Mouse (Mus musculus): ENCODE measurements around the gene Larp1b. TPM values are rescaled to one million over a fixed set of nuclear protein-coding genes. Genes with fewer than 3 reads are reported as not detected.

The Larp1b gene
- polyA plus RNA-seq, 1 experiment from 2014 or later, result 3.7 TPM

DNA sequence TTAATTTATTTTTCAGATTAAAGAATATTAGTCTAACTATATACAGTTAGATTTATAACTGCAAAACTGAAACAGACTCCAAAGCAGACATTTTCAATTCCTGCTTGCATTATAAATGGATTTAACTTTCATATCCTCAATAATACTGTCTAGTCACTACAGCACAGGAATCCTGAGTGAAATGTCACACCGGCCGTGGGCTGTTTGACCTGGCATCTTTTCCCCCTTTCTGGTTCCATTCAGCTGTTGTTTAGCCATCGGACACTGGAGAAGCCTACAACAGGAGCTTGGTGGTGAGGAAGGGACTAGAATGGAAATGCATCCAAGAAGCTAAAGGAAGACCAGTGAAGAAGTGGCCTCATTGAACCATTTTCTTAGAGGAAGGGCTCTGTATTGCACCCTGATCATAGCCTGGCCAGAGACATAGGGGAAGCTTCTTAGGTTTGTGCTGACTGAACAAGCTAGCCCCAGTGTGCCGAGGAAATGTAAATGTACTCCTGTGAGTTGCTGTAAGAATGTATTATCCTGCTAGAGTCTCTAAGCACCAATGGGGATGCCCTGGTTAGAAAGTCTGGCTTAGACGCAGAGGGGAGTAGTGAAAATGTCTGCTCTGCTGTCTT lies 88.8 kb downstream of the Larp1b start:
- H3K4me2 ChIP-seq (ENCODE audit: low read depth), result no peak overlapping the region
- 73% methylated on average over 5 of the region's 5 CpGs for whole genome bisulfite sequencing
- ATAC-seq (ENCODE audit: insufficient read depth, low FRiP score, low TSS enrichment), result no peak

DNA sequence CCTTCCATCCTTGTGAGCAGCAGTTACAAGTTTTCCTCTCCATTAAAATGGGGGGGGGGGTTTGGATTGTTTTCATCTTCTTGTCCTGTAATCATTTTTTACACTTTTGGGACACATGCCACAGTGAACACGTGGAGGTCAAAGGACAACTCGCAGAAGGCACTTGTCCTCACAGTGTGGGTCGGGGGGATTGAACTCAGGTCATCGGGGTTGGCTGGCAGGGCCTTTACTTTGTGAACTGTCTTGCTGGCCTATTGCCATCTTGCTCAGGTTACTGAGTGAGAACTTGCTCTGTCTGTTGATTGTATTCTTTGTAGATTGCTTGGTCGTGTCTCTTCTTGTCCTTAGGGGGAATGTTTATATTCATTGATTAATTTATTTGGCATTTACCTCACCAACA lies 91.6 kb downstream of the Larp1b start:
- Histone ChIP-seq H3K9ac (ENCODE audit: low read length) (no peak overlapping the region), H3K27ac (ENCODE audit: low read depth, low read length) (no peak overlapping the region), H3K9me3 (ENCODE audit: control insufficient read depth, low read length) (no peaks in the 10 kb centered on the region), H3K36me3 (ENCODE audit: control insufficient read depth, insufficient read depth, low read length) (no peaks in the 10 kb centered on the region), H3K4me1 (ENCODE audit: control insufficient read depth, insufficient read depth, low read length) (no peaks in the 10 kb centered on the region), H3K27me3 (ENCODE audit: control insufficient read depth, insufficient read depth, low read length) (no peaks in the 10 kb centered on the region), H3K4me3 (ENCODE audit: low read depth, low read length) (no peak overlapping the region), H3K4me2 (ENCODE audit: low read depth) (no peak overlapping the region)
- DNase-seq (ENCODE audit: low spot score) (no peak), ATAC-seq (ENCODE audit: insufficient read depth, low FRiP score, low TSS enrichment) (no peak)
- whole genome bisulfite sequencing, result 72% methylated on average over 5 of the region's 5 CpGs

More for the DNA sequence above, 88.8 kb downstream of the Larp1b start:
- no peak overlapping the region for H3K4me3 ChIP-seq (ENCODE audit: low read depth, low read length)
- H3K27me3 ChIP-seq (ENCODE audit: control insufficient read depth, insufficient read depth, low read length), result no peaks in the 10 kb centered on the region
- no peaks in the 10 kb centered on the region for H3K4me1 ChIP-seq (ENCODE audit: control insufficient read depth, insufficient read depth, low read length)
- H3K9ac ChIP-seq (ENCODE audit: low read length), result no peak overlapping the region
- no peaks in the 10 kb centered on the region for H3K36me3 ChIP-seq (ENCODE audit: control insufficient read depth, insufficient read depth, low read length)
- no peak for DNase-seq (ENCODE audit: low spot score)
- no peak overlapping the region for H3K27ac ChIP-seq (ENCODE audit: low read depth, low read length)
- no peaks in the 10 kb centered on the region for H3K9me3 ChIP-seq (ENCODE audit: control insufficient read depth, low read length)

DNA sequence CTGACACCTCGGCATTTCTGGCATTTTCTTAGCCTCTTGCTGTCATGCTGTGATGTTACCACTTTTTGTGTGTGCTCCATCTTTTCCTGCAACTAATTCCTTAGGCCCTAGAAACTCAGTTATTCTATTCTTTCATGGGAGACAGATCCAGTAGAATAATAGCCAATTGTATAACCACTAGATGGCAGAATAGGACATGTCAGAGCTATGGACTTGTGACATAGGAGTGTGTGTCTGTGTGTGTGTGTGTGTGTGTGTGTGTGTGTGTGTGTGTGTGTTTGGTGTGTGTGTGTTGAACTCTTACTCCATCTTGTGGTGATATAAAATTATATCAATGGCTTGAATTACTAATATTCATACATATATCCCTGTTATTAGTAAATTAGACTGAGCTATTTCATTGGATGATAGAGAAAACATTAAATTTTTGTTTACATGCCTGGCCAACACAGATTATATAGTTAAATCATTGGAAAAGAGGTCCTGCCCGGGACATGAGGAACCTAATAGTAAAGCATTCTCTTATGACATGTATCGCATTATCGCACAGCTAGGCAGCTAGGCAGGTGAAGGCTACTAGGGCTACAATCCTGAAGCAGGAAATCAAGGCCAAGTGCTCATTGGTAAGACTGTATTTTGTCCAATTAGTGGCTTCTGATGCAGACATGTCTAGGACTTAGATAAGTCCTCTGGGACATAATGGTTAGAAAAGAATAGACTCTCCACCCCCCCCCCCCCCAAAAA lies 92.7 kb downstream of the Larp1b start:
- Histone ChIP-seq H3K4me3 (ENCODE audit: low read depth, low read length) (no peak overlapping the region), H3K27me3 (ENCODE audit: control insufficient read depth, insufficient read depth, low read length) (no peaks in the 10 kb centered on the region), H3K4me1 (ENCODE audit: control insufficient read depth, insufficient read depth, low read length) (no peaks in the 10 kb centered on the region), H3K27ac (ENCODE audit: low read depth, low read length) (no peak overlapping the region), H3K36me3 (ENCODE audit: control insufficient read depth, insufficient read depth, low read length) (no peaks in the 10 kb centered on the region), H3K9ac (ENCODE audit: low read length) (no peak overlapping the region), H3K4me2 (ENCODE audit: low read depth) (no peak overlapping the region), H3K9me3 (ENCODE audit: control insufficient read depth, low read length) (no peaks in the 10 kb centered on the region)
- WGBS, result 82% methylated on average over 4 of the region's 4 CpGs
- no peak for ATAC-seq (ENCODE audit: insufficient read depth, low FRiP score, low TSS enrichment)
- DNase-seq (ENCODE audit: low spot score), result no peak

DNA sequence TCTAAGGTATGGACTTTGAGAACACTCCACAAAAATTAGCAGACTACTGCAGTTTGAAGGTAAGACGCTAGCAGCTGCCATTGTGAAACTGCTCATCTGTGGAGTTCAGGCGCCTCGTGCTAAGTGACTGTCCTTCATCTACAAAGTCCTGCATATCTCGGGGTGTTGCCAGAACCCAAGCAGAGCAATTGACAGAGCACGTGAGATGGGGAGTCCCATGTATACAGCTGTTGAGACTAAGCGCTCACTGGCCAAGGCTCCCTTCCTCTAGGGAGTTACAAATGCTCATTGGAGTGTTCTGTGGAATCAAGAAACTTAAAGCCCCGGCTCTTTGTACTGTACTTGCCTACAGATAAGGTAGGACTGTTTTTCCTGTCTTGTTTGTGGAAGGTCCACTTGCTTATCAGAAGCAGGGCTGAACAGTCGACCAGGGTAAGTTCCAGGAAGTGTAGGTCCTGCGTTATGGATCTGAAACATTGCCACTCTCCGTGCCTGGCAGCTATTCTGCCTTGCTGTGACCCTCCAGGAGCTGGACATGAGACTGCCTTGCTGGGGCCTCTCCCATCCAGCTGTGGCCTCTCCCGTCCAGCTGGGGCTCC lies 94.2 kb downstream of the Larp1b start:
- no peak for ATAC-seq (ENCODE audit: insufficient read depth, low FRiP score, low TSS enrichment)
- DNase-seq (ENCODE audit: low spot score), result no peak
- Histone ChIP-seq H3K9me3 (ENCODE audit: control insufficient read depth, low read length) (no peaks in the 10 kb centered on the region), H3K4me3 (ENCODE audit: low read depth, low read length) (no peak overlapping the region), H3K27ac (ENCODE audit: low read depth, low read length) (no peak overlapping the region), H3K4me2 (ENCODE audit: low read depth) (no peak overlapping the region), H3K36me3 (ENCODE audit: control insufficient read depth, insufficient read depth, low read length) (no peaks in the 10 kb centered on the region), H3K4me1 (ENCODE audit: control insufficient read depth, insufficient read depth, low read length) (no peaks in the 10 kb centered on the region), H3K27me3 (ENCODE audit: control insufficient read depth, insufficient read depth, low read length) (no peaks in the 10 kb centered on the region), H3K9ac (ENCODE audit: low read length) (no peak overlapping the region)
- WGBS, result 77% methylated on average over 11 of the region's 11 CpGs

DNA sequence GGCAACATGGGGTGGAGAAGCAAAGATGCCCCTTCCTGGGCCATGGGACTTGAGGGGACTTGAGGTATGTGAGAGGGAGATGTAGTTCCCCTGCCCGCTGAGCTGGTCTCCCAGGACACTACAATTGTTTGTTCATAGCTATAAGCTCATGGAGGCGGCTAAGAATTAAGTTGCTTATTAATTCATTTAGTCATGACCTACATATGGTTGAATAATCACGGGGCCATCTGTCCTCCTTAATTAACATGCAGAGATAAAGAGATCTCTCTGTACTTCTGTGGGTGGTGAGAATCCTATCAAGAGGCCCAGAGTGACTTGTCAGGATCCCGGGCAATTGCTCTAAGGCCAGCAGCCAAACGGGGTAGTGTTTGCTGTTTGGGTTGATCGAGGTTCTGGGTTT lies 98.2 kb downstream of the Larp1b start:
- H3K27me3 ChIP-seq (ENCODE audit: control insufficient read depth, insufficient read depth, low read length), result no peaks in the 10 kb centered on the region
- no peaks in the 10 kb centered on the region for H3K9me3 ChIP-seq (ENCODE audit: control insufficient read depth, low read length)
- WGBS, result 85% methylated on average over 6 of the region's 6 CpGs
- no peaks in the 10 kb centered on the region for H3K4me1 ChIP-seq (ENCODE audit: control insufficient read depth, insufficient read depth, low read length)
- DNase-seq (ENCODE audit: low spot score), result no peak
- no peaks in the 10 kb centered on the region for H3K36me3 ChIP-seq (ENCODE audit: control insufficient read depth, insufficient read depth, low read length)
- no peak overlapping the region for H3K9ac ChIP-seq (ENCODE audit: low read length)
- H3K27ac ChIP-seq (ENCODE audit: low read depth, low read length), result no peak overlapping the region
- no peak overlapping the region for H3K4me3 ChIP-seq (ENCODE audit: low read depth, low read length)
- no peak for ATAC-seq (ENCODE audit: insufficient read depth, low FRiP score, low TSS enrichment)
- H3K4me2 ChIP-seq (ENCODE audit: low read depth), result no peak overlapping the region

DNA sequence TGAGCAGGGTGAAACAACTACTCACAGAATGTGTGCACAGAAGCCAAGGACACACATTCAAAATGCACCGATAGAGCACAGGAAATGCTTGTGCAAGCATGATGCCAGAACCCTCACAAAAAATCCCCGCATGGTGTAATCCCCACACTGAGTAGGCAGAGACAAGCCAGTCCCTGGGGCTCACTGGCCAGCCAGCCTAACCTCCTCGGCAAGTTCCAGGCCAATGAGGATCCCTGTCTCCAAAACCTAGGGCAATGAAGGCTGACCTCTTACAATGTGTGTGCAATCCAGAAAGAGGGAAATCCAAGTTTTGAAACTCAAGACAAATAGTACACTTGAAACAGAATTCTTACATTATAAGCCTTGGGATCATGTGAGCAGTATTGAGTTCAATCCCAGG lies 103.7 kb downstream of the Larp1b start:
- Histone ChIP-seq H3K4me3 (ENCODE audit: low read depth, low read length) (no peak overlapping the region), H3K4me2 (ENCODE audit: low read depth) (no peak overlapping the region), H3K9me3 (ENCODE audit: control insufficient read depth, low read length) (no peaks in the 10 kb centered on the region), H3K27ac (ENCODE audit: low read depth, low read length) (no peak overlapping the region), H3K27me3 (ENCODE audit: control insufficient read depth, insufficient read depth, low read length) (no peaks in the 10 kb centered on the region), H3K36me3 (ENCODE audit: control insufficient read depth, insufficient read depth, low read length) (no peaks in the 10 kb centered on the region), H3K9ac (ENCODE audit: low read length) (no peak overlapping the region), H3K4me1 (ENCODE audit: control insufficient read depth, insufficient read depth, low read length) (no peaks in the 10 kb centered on the region)
- DNase-seq (ENCODE audit: low spot score) (no peak), ATAC-seq (ENCODE audit: insufficient read depth, low FRiP score, low TSS enrichment) (no peak)
- 86% methylated on average over 3 of the region's 3 CpGs for WGBS

DNA sequence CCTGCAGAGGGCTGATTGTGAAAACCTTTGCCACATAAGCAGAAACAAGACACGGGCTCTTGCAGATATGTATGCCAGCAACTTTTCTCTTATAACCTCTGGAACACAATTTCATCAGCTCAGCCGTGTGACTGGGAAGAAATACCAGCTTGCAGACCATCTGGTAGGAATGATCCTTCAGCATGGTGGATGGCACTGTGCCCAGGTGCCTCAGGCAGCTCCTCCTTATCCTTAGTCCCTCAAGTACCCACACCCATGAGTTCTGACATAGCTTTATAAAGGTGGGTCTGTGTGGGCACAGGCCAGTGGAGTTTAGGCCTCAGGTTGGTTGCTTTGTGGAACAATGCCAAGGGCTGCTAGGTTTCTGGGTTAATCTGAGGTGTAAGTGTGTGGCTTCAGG lies 108.8 kb downstream of the Larp1b start:
- no peak overlapping the region for H3K27ac ChIP-seq (ENCODE audit: low read depth, low read length)
- DNase-seq (ENCODE audit: low spot score) (no peak), ATAC-seq (ENCODE audit: insufficient read depth, low FRiP score, low TSS enrichment) (no peak)

DNA sequence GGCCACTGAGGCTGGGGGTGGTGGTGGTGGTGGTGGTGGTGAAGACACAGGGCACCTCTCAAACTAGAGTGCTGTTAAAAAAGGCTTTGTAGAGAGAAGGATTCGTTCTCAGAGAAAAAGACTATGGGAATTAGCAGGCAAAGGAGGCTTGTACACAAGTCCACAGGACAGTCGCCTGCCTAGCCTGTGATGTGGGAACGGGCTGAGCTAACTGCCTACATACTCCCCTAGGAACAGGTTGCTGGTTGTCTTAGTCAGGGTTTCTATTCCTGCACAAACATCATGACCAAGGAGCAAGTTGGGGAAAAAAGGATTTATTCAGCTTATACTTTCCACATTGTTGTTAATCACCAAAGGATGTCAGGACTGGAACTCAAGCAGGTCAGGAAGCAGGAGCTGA lies 109.6 kb downstream of the Larp1b start:
- Histone ChIP-seq H3K36me3 (ENCODE audit: control insufficient read depth, insufficient read depth, low read length) (no peaks in the 10 kb centered on the region), H3K27me3 (ENCODE audit: control insufficient read depth, insufficient read depth, low read length) (no peaks in the 10 kb centered on the region), H3K4me2 (ENCODE audit: low read depth) (no peak overlapping the region), H3K9ac (ENCODE audit: low read length) (no peak overlapping the region), H3K9me3 (ENCODE audit: control insufficient read depth, low read length) (no peaks in the 10 kb centered on the region), H3K27ac (ENCODE audit: low read depth, low read length) (no peak overlapping the region), H3K4me3 (ENCODE audit: low read depth, low read length) (no peak overlapping the region), H3K4me1 (ENCODE audit: control insufficient read depth, insufficient read depth, low read length) (no peaks in the 10 kb centered on the region)
- ATAC-seq (ENCODE audit: insufficient read depth, low FRiP score, low TSS enrichment) (no peak), DNase-seq (ENCODE audit: low spot score) (no peak)
- 89% methylated on average over 3 of the region's 3 CpGs for WGBS

More for the DNA sequence above, 108.8 kb downstream of the Larp1b start:
- WGBS, result 79% methylated on average over 2 of the region's 2 CpGs
- Histone ChIP-seq H3K9ac (ENCODE audit: low read length) (no peak overlapping the region), H3K4me3 (ENCODE audit: low read depth, low read length) (no peak overlapping the region), H3K9me3 (ENCODE audit: control insufficient read depth, low read length) (no peaks in the 10 kb centered on the region), H3K4me2 (ENCODE audit: low read depth) (no peak overlapping the region), H3K27me3 (ENCODE audit: control insufficient read depth, insufficient read depth, low read length) (no peaks in the 10 kb centered on the region), H3K4me1 (ENCODE audit: control insufficient read depth, insufficient read depth, low read length) (no peaks in the 10 kb centered on the region), H3K36me3 (ENCODE audit: control insufficient read depth, insufficient read depth, low read length) (no peaks in the 10 kb centered on the region)

Measured in neural tube, embryonic 11.5 days (tissue).